Mouse (Mus musculus): Measurements from ENCODE around the gene Pdp2.
"Not testable (repeated sequence)": the region's sequence is repeated elsewhere in the genome, so short reads cannot be mapped to it uniquely, and the experiment has no call there.

Pdp2 gene

GRCm38 (mm10) chr8:104633156-104633744 lies 42.0 kb downstream of the Pdp2 start:
- DNase-seq (ENCODE audit: low spot score): peak; percentile 2

- DNase-seq (ENCODE audit: low spot score): peak; percentile 2
Observed at GRCm38 (mm10) chr8:104635004-104635710, 43.9 kb downstream of the Pdp2 start.

- peak; percentile 1 for DNase-seq (ENCODE audit: low spot score)
Observed at GRCm38 (mm10) chr8:104638010-104638409, 46.8 kb downstream of the Pdp2 start.

GRCm38 (mm10) chr8:104640241-104640640 lies 49.0 kb downstream of the Pdp2 start:
- DNase-seq (ENCODE audit: low spot score): no peak

GRCm38 (mm10) chr8:104640831-104641370 lies 49.6 kb downstream of the Pdp2 start:
- DNase-seq (ENCODE audit: low spot score): no peak

- peak; percentile 83 for DNase-seq (ENCODE audit: low spot score)
Observed at GRCm38 (mm10) chr8:104641426-104642323, 50.4 kb downstream of the Pdp2 start, which contains the start of gene Ciao2b. Ciao2b (minus strand) TSS chr8:104641965.

- no peak for DNase-seq (ENCODE audit: low spot score)
Observed at GRCm38 (mm10) chr8:104642324-104642654, 51.0 kb downstream of the Pdp2 start.

- DNase-seq (ENCODE audit: low spot score): not testable (repeated sequence)
Observed at GRCm38 (mm10) chr8:104644187-104644586, 52.9 kb downstream of the Pdp2 start.
